Mouse (Mus musculus) kidney, adult 2 months (tissue): Measurements from ENCODE around the gene Mapre1.

Experiments
- CTCF ChIP-seq: fragments of 200-500 bp; conservative IDR thresholded peaks from 2 replicates; pipeline ENCODE4 v1.5.1; 2011; ENCODE audit warnings: low read depth, mild to moderate bottlenecking, control low read depth, low read length, moderate library complexity, mixed read lengths; ENCODE audit not compliant: insufficient read depth, insufficient read length
- POLR2A ChIP-seq: fragments of 200-500 bp; IDR thresholded peaks from one replicate; pipeline ENCODE4 v1.6.1; 2011; ENCODE audit warnings: low read depth, low read length, control low read depth

- TF ChIP-seq POLR2A: no peak
- TF ChIP-seq CTCF: no peak
Measured at GRCm38 (mm10) chr2:153712646-153713091, 28.4 kb upstream of the Mapre1 start.
